Mouse (Mus musculus) layer of hippocampus, adult 9-10 months (tissue): ENCODE measurements around the gene Eif3f.

Experiments used
- DNase-seq: peaks from one replicate; pipeline ENCODE4 v3.0.0; 2022; ENCODE audit warnings: low spot score

The Eif3f gene

GRCm38 (mm10) chr7:108968201-108968600 is 34.0 kb downstream of the Eif3f start:
- DNase-seq = no peak

- DNase-seq = no peak
These were observed 38.1 kb downstream of the Eif3f start for GRCm38 (mm10) chr7:108972273-108972672.

GRCm38 (mm10) chr7:108985934-108986708 is 51.9 kb downstream of the Eif3f start:
- no peak for DNase-seq

GRCm38 (mm10) chr7:108991207-108991606 is 57.0 kb downstream of the Eif3f start:
- no peak for DNase-seq
